Mouse (Mus musculus): ENCODE measurements around the gene Crhr2. TPM values are rescaled to one million over a fixed set of nuclear protein-coding genes. Genes with fewer than 3 reads are reported as not detected.

The Crhr2 gene
- polyA plus RNA-seq, 1 experiment: not detected

DNA sequence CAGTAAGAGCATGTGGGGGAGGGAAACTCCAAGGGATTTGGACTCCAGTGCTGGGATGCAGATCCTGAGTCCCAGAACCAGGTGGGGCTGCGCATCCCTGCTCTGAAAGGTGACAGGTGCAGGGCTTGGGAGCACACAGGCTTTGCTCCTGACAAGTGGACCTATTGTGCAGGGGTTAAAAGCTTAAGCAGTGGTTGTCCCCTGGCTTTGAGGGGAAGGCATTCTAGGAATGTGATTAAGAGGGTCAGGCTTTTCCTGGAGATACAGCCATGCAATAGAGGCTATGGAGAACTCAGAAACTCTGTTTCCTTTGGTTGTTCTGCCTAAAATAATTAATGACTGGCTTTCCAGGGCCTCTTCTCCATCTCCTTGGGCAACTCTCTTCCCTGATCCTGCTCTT is 609 bp upstream of the Crhr2 start:
- TF ChIP-seq CTCF (IDR thresholded peaks at IDR 0.05; ENCODE audit: insufficient read depth, low read depth, low read length) (no peak), POLR2A (IDR thresholded peaks at IDR 0.05; ENCODE audit: insufficient read depth, low read depth, low read length) (no peak)
- Histone ChIP-seq H3K4me3 (ENCODE audit: insufficient read depth, low read depth, low read length) (no peak overlapping the region), H3K4me1 (ENCODE audit: control insufficient read depth, insufficient read depth, low read length) (no peaks in the 10 kb centered on the region), H3K27ac (ENCODE audit: insufficient read depth, low read depth, low read length) (no peak overlapping the region)
- WGBS: 93% methylated on average over 1 of the region's 1 CpGs

DNA sequence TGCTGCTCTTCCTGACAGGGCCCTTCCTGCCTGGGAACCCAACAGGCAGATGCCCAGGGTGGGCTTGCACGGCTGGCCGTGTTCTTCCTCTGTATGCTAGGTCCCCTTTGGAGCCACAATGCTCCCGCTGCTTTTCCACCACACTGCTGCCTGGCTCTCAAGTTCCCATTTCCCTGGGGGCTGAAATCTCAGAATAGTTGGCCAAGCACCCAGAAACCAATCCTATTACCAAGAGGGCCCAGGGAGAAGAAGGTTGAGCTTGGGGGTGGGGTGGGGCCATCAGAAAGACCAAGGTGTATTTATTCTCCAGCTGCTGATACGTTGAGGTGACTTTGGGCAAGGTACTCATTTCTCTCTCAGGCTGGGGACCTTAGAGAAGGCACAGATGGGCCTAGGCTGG is 1.5 kb downstream of the Crhr2 start:
- WGBS: 87% methylated on average over 4 of the region's 4 CpGs
- TF ChIP-seq POLR2A (IDR thresholded peaks at IDR 0.05; ENCODE audit: insufficient read depth, low read depth, low read length) (no peak), CTCF (IDR thresholded peaks at IDR 0.05; ENCODE audit: insufficient read depth, low read depth, low read length) (no peak)

DNA sequence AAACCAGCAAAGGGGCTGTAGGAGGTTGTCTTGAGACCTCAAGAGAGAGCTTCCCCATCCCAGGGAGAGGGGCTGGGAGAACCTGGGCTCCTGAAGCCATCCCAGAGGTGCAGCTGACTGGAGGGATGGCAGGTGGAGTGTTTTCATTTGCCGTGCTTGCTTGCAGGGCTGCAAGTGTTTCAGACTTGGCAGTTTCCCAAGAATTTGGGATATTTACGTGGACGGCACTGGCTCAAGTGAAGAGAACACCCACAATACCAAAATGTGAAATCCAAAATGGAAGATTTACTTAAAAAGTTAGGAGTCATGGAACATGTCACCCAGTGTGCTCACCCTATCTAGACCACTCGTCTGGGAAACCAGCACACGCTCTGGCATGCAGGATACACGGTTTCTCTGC is 2.2 kb downstream of the Crhr2 start:
- TF ChIP-seq POLR2A (IDR thresholded peaks at IDR 0.05; ENCODE audit: insufficient read depth, low read depth, low read length) (no peak), CTCF (IDR thresholded peaks at IDR 0.05; ENCODE audit: insufficient read depth, low read depth, low read length) (no peak)
- H3K4me1 ChIP-seq (ENCODE audit: control insufficient read depth, insufficient read depth, low read length): no peaks in the 10 kb centered on the region
- WGBS: 71% methylated on average over 6 of the region's 6 CpGs
- no peak overlapping the region for H3K27ac ChIP-seq (ENCODE audit: insufficient read depth, low read depth, low read length)
- H3K4me3 ChIP-seq (ENCODE audit: insufficient read depth, low read depth, low read length): no peak overlapping the region

More for the DNA sequence above, 1.5 kb downstream of the Crhr2 start:
- H3K4me3 ChIP-seq (ENCODE audit: insufficient read depth, low read depth, low read length): no peak overlapping the region
- H3K27ac ChIP-seq (ENCODE audit: insufficient read depth, low read depth, low read length): no peak overlapping the region
- H3K4me1 ChIP-seq (ENCODE audit: control insufficient read depth, insufficient read depth, low read length): no peaks in the 10 kb centered on the region

DNA sequence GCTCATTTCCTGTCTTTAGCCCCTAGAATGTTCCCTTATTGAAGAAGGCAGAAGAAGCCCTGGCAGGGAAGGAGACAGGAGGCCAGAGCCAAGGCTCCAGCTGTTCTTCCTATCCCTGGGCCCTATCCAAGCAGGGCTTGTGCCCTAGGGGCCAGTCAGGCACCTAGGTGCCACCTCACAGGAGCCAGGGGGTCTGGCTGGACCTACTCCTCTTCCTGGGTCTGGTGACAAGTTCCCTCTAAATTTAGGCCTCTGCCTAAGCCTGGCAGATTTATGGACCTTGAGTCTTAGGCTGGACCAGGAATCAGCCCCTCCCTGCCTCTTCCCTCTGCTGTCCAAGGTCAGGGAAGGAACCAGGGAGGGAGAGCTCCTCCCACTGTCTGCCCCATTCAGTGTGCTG is 4.4 kb downstream of the Crhr2 start:
- TF ChIP-seq POLR2A (IDR thresholded peaks at IDR 0.05; ENCODE audit: insufficient read depth, low read depth, low read length) (no peak), CTCF (IDR thresholded peaks at IDR 0.05; ENCODE audit: insufficient read depth, low read depth, low read length) (no peak)
- no peak overlapping the region for H3K27ac ChIP-seq (ENCODE audit: insufficient read depth, low read depth, low read length)
- no peak overlapping the region for H3K4me3 ChIP-seq (ENCODE audit: insufficient read depth, low read depth, low read length)
- H3K4me1 ChIP-seq (ENCODE audit: control insufficient read depth, insufficient read depth, low read length): 0 out of 2 replicates have a peak, but pooled peaks cover 2% of the 10 kb centered on the region

DNA sequence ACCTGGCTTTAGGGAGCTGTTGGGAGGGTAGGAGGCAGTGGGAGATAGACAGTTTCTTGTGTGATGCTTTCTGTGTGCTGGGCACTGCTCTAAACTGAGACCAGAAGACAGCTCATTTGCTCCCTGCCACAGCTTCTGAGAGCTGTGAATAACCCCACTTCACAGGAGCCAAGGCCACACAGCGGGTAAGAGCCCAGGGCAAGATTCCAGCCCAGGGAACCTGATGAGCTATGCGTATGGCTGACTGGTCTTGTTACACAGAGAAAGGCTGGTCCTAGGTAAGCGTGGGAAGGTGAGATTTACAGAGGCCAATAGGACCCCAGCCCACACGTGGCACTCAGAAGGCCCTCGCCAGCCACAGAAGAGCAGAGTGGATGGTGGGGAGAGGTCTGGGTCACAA is 6.2 kb downstream of the Crhr2 start:
- no peak overlapping the region for H3K4me3 ChIP-seq (ENCODE audit: insufficient read depth, low read depth, low read length)
- H3K4me1 ChIP-seq (ENCODE audit: control insufficient read depth, insufficient read depth, low read length): peaks cover 10% of the 10 kb centered on the region
- TF ChIP-seq POLR2A (IDR thresholded peaks at IDR 0.05; ENCODE audit: insufficient read depth, low read depth, low read length): no peak
- TF ChIP-seq CTCF (IDR thresholded peaks at IDR 0.05; ENCODE audit: insufficient read depth, low read depth, low read length): no peak
- WGBS: 82% methylated on average over 5 of the region's 5 CpGs
- H3K27ac ChIP-seq (ENCODE audit: insufficient read depth, low read depth, low read length): no peak overlapping the region

DNA sequence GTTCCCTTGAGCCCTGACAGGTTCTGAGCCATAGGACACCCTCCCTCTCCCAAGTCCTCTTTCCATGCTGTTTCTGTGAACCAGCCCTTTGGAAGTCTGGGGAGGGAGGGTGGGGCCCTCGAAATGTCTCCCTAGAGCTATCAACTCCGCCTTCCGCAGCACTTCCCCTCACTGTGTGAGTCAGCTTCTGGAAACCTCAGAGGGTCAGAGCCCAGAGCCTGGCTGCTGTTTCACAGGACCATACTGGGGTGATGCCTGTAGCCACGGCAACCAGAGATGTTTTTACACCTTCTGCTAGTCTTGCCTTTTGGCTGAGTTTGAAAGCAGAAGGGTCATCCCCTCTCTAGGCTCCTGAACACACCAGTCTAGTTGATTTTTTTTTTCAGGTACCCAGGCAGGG is 9.8 kb downstream of the Crhr2 start:
- Histone ChIP-seq H3K4me3 (ENCODE audit: insufficient read depth, low read depth, low read length) (no peak overlapping the region), H3K27ac (ENCODE audit: insufficient read depth, low read depth, low read length) (no peak overlapping the region), H3K4me1 (ENCODE audit: control insufficient read depth, insufficient read depth, low read length) (peaks cover 12% of the 10 kb centered on the region)
- WGBS: 33% methylated on average over 4 of the region's 4 CpGs
- TF ChIP-seq CTCF (IDR thresholded peaks at IDR 0.05; ENCODE audit: insufficient read depth, low read depth, low read length) (no peak), POLR2A (IDR thresholded peaks at IDR 0.05; ENCODE audit: insufficient read depth, low read depth, low read length) (no peak)

DNA sequence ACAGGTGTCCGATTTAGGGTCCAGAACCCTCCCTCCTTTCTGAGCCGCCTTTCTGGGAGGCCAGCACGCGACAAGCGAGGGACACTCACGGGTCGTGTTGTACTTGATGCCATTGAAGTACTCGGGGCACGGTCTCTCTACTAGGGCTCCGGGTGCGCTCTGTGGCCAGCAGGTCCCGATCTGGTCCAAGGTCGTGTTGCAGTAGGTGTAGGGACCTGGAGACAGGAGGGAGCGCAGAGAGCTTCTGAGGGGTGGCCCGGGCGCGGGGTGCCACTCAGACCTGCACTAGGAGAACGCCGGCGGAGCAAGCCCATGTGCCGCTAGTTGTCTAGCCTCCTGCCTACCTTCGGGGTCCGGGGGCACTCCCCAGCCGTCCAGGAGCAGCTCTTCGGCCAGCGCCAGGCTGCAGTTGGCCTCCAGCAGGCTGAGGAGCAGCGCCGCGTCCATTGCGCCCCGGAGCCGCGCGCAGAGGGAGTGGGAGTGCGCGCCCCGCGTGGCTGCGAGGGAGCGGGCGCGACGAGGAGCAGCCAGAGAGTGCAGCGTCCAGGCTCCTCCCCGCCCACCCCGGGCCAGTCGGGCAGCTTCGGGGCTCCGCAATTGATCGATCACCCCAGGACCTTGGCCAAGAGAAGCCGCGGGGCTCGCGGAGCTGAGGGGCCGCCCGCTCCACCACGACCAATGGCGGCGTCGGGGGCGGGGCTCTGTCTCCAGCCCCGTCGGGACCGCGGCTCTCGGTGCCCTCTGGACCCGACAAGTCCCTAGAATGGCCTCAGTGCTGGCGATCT is 15.3 kb downstream of the Crhr2 start:
- under 1% methylated on average over 68 of the region's 68 CpGs for WGBS
- peak overlapping the region; percentile 47 for H3K4me3 ChIP-seq (ENCODE audit: insufficient read depth, low read depth, low read length)
- no peak overlapping the region for H3K27ac ChIP-seq (ENCODE audit: insufficient read depth, low read depth, low read length)
- H3K4me1 ChIP-seq (ENCODE audit: control insufficient read depth, insufficient read depth, low read length): peaks cover 18% of the 10 kb centered on the region
- TF ChIP-seq POLR2A (IDR thresholded peaks at IDR 0.05; ENCODE audit: insufficient read depth, low read depth, low read length) (no peak), CTCF (IDR thresholded peaks at IDR 0.05; ENCODE audit: insufficient read depth, low read depth, low read length) (no peak)

DNA sequence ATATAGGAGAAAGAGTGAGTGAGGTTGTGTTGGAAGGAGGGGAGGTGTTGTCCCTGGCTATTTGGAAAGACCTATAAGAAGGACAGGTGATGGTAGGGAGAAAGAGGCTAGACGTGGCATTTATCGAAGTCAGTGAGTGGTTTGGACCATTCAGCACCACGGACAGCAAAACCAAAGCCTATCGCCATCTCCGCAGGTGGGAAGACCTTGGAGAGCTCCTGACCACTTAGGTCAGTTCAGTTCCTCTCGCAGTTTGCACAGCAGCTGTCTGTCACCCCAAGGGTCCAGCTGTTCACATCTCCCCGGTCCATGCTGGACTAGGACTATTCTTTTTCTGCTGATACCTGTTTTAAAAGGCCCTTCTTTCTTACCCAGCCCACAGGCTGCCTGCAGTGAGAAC is 24.5 kb downstream of the Crhr2 start:
- TF ChIP-seq CTCF (IDR thresholded peaks at IDR 0.05; ENCODE audit: insufficient read depth, low read depth, low read length) (no peak), POLR2A (IDR thresholded peaks at IDR 0.05; ENCODE audit: insufficient read depth, low read depth, low read length) (no peak)
- Histone ChIP-seq H3K27ac (ENCODE audit: insufficient read depth, low read depth, low read length) (no peak overlapping the region), H3K4me1 (ENCODE audit: control insufficient read depth, insufficient read depth, low read length) (no peaks in the 10 kb centered on the region), H3K4me3 (ENCODE audit: insufficient read depth, low read depth, low read length) (no peak overlapping the region)
- WGBS: 51% methylated on average over 7 of the region's 7 CpGs

DNA sequence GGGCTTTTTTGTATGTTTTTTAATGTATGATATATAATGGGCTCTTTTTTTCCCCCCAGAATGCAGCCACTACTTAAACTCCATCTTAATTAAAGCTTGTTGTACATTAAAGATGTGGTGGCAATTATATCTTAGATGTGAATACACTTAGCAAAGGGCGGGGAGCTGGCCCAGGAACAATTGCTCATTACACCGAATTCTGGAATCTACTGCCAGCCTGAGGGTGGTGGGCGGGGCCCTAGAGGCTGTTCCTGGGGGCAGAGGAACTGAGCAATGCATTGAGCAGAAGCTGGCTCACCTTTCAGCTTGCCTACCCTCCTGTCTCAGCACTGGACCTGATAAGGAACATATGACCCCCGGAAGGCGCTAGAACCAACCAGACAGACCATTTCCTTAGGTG is 34.2 kb downstream of the Crhr2 start:
- 41% methylated on average over 5 of the region's 5 CpGs for WGBS

More for the DNA sequence above, 34.2 kb downstream of the Crhr2 start:
- peaks cover 29% of the 10 kb centered on the region for H3K4me1 ChIP-seq (ENCODE audit: control insufficient read depth, insufficient read depth, low read length)
- no peak for TF ChIP-seq CTCF (IDR thresholded peaks at IDR 0.05; ENCODE audit: insufficient read depth, low read depth, low read length)
- TF ChIP-seq POLR2A (IDR thresholded peaks at IDR 0.05; ENCODE audit: insufficient read depth, low read depth, low read length): no peak
- H3K4me3 ChIP-seq (ENCODE audit: insufficient read depth, low read depth, low read length): no peak overlapping the region
- peak overlapping the region; percentile 45 for H3K27ac ChIP-seq (ENCODE audit: insufficient read depth, low read depth, low read length)

Measured in olfactory bulb, adult 2 months (tissue).